Mouse (Mus musculus): Measurements from ENCODE around the gene Cst3. TPM values are rescaled to one million over a fixed set of nuclear protein-coding genes. Genes with fewer than 3 reads are reported as not detected.

Cst3 gene
- polyA plus RNA-seq, 1 experiment from 2014 or later = 644 TPM

Other genes starting within 250 kb of the Cst3 start
- gene Nxt1, start 203.1 kb downstream of the Cst3 start, polyA plus RNA-seq (2015; fragmentation: Nextera tagmentation; extraction: Ambion mirVana) = 36.8 and 43.5 TPM in 2 replicates
- gene Gzf1, start 194.7 kb downstream of the Cst3 start, polyA plus RNA-seq (2015; fragmentation: Nextera tagmentation; extraction: Ambion mirVana) = 15.8 and 16.1 TPM in 2 replicates
- gene Napb, start 143.2 kb downstream of the Cst3 start, polyA plus RNA-seq (2015; fragmentation: Nextera tagmentation; extraction: Ambion mirVana) = 92.0 and 114 TPM in 2 replicates
- gene Cstl1, start 125.3 kb downstream of the Cst3 start, polyA plus RNA-seq (2015; fragmentation: Nextera tagmentation; extraction: Ambion mirVana) = not detected in 2 replicates
- not detected in 2 replicates for gene Cst11, start 104.2 kb downstream of the Cst3 start, polyA plus RNA-seq (2015; fragmentation: Nextera tagmentation; extraction: Ambion mirVana)
- gene 8030411F24Rik, start 93.7 kb downstream of the Cst3 start, polyA plus RNA-seq (2015; fragmentation: Nextera tagmentation; extraction: Ambion mirVana) = not detected in 2 replicates
- not detected in 2 replicates for gene Cst12, start 86.3 kb downstream of the Cst3 start, polyA plus RNA-seq (2015; fragmentation: Nextera tagmentation; extraction: Ambion mirVana)
- gene Cst8, start 76.9 kb downstream of the Cst3 start, polyA plus RNA-seq (2015; fragmentation: Nextera tagmentation; extraction: Ambion mirVana) = not detected in 2 replicates
- not detected in 2 replicates for gene Cst13, start 55.6 kb downstream of the Cst3 start, polyA plus RNA-seq (2015; fragmentation: Nextera tagmentation; extraction: Ambion mirVana)
- gene Cst9, start 40.5 kb downstream of the Cst3 start, polyA plus RNA-seq (2015; fragmentation: Nextera tagmentation; extraction: Ambion mirVana) = not detected in 2 replicates
- not detected in 2 replicates for gene 9230104L09Rik, start 10.7 kb downstream of the Cst3 start, polyA plus RNA-seq (2015; fragmentation: Nextera tagmentation; extraction: Ambion mirVana)
- not detected in 2 replicates for gene Gm1330, start 127.6 kb upstream of the Cst3 start, polyA plus RNA-seq (2015; fragmentation: Nextera tagmentation; extraction: Ambion mirVana)
- gene Gm10750, start 141.5 kb upstream of the Cst3 start, polyA plus RNA-seq (2015; fragmentation: Nextera tagmentation; extraction: Ambion mirVana) = not detected in 2 replicates

All from midbrain, embryonic 16.5 days (tissue).